Mouse (Mus musculus): ENCODE data around the gene Manbal.

Gene Manbal

GRCm38 (mm10) chr2:157434497-157434896 is 67.1 kb downstream of the Manbal start:
- no peak for DNase-seq (ENCODE audit: low spot score)

- no peak for DNase-seq (ENCODE audit: low spot score)
Observed at GRCm38 (mm10) chr2:157436496-157436895, 69.1 kb downstream of the Manbal start.

- no peak for DNase-seq (ENCODE audit: low spot score)
Observed at GRCm38 (mm10) chr2:157437123-157437522, 69.7 kb downstream of the Manbal start.

- DNase-seq (ENCODE audit: low spot score) = no peak
Observed at GRCm38 (mm10) chr2:157441363-157441762, 74.0 kb downstream of the Manbal start.

Data from c-Kit-positive CD71-positive TER-119-positive erythroid progenitor cells, embryonic 14.5 days (primary cell).